Mouse (Mus musculus) layer of hippocampus, postnatal 36 days (tissue): ENCODE data around the gene Aldoc. TPM values are rescaled to one million over a fixed set of nuclear protein-coding genes. Genes with fewer than 3 reads are reported as not detected.

Source experiments
- DNase-seq, 2 experiments: peaks; one replicate each; pipeline ENCODE4 v3.0.0; 2022
- total RNA-seq, 2 experiments: library from RNA; stranded (reverse); gene quantifications; 2 replicates each; pipeline ENCODE4 v1.2.3; 2021

Aldoc gene
- total RNA-seq, 2 experiments from 2014 or later, result 781 to 864 TPM

DNA sequence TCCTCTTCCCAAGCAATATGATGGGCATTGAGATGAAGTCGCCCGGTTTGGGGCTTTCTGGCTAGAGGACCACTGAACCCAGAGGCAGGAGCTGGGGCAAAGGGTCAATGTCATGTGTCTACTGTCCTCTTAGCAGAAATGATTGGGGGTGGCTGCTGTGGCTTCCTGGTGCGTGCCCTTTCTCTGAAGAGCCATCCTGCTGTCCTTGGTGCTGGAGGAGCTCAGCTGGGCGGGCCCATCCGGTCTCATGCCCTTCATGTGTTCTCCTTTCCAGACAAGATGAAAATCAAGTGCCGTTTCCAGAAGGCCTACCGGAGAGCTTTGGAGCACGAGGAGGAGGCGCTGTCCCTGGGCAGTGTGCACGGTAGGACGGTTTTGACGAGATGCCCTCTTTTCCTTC, 9.9 kb downstream of the Aldoc start:
- DNase-seq, result no peak

DNA sequence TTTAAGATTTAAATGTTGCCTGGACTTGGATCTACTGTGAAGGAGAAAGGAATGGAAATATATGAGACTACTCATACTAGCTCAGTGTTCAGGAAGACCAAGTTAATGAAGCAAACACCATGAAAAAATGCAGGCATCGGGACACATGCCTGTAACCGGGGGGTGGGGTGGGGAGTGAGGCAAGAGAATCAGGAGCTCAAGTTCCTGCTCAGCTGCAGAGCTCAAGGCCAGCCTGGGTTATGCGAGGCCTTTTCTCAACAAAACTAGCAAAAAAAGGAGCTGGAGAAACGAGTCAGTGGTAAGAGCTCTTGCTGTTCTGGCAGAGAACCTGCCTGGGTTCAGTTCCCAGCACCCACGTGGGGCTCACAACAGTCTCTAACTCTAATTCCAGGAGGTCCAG, 11.2 kb downstream of the Aldoc start:
- DNase-seq, result no peak

DNA sequence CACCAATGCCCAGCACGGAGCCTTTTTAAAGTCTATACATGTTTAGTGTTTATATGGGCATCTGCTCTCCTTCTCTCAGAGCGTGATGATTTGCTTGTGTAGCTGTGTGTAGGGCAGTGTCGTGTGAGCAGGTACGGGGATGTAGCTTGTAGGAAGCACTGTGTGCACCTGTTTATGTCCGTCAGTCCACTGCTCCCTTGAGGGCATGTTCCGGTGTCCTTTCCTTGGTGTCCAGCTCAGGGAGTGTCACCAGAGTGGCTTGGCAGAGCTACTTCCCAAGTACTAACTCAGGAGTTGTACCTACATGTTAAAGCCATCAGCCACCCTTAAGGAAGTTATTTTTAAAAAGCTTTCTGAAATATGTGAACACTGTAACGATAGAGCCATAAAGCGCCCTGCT, 14.3 kb downstream of the Aldoc start:
- no peak for DNase-seq

DNA sequence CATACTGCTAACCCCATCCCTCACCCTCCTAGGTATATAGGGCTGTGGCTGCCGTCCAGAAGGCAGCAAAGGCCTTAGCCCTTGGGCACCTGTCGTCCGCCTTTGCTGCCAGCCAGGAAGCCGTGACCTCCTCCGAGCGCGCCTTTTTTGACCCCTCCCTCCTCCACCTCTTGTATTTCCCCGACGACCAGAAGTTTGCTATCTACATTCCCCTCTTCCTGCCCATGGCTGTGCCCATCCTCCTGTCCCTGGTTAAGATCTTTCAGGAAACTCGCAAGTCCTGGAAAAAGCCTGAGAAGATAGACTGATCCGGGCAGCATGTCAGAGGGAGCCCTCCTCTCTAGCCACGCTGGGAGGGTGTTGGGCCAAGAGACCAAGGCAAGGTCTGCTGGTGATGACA, 18.9 kb downstream of the Aldoc start:
- no peak for DNase-seq

DNA sequence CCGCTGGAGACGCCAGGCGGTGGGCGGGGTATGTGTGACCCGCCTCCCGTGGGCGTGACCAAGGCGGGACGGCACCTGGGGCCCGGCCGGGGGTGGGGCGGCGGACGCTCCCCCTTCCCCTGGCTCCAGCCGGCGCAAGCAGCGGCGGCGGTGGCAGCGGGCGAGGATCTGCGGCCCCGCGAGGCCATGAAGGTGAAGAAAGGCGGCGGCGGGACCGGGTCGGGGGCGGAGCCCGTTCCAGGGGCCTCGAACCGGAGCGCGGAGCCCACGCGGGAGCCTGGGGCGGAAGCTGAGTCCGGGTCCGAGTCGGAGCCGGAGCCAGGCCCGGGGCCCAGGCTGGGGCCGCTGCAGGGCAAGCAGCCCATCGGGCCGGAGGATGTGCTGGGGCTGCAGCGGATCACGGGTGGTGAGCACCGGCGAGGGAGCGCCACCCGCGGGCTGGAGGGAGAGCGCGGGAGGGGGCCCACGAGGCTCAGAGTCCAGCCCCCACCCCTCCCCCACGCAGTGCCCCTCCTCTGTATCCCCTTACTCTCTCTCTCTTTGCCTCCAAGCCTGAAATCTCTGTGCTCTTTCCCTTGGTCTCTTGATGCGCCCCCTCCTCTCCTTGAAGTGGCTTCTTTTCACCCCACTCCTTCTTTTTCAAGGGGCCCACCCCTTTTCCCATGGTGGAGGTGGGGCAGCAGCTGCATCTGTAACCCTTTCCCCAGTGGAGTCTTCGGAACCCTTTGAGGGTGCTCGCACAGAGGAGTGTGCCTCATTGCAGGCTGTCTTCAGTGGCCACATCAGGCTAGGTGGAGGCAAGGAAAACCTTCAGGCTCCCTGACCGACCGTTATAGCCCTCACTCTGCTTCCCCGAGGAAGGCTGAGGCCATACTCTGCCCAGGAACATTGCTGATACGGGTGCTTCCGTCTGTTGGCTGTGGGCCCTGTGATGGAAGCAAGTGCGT, 20.9 kb downstream of the Aldoc start, which contains the start of gene Unc119:
Gene Unc119, plus strand, starts transcription at position 102 of the 947 bp plus-strand sequence.
- peak; percentile 75 to 77 for DNase-seq

DNA sequence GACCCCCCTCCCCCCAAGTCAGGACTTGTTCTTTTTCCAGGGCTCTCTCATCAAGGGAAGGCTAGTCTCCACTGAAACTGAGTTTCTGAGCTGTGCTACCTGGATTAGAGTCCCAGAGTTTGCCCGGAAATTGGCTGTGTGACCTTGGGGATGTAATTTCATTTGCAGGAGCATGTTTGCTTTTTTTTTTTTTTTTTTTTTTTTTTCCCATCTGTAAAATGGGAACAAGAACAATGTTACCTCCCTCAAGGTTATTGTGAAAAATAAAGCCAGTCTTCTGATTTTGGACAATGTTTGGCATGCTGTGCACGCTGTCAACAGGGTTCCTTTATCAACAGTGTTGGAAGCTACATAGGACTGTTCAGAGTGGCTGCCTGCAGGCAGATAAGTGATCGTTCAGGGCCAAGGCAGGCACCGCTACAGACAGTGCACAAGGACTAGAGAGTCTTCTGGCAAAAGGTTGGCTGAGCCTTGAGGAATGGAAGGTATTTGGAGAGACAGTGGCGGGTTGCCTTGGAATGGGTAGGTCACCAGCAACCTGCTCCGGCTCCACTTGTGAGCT, 21.6 kb downstream of the Aldoc start:
- no peak for DNase-seq

DNA sequence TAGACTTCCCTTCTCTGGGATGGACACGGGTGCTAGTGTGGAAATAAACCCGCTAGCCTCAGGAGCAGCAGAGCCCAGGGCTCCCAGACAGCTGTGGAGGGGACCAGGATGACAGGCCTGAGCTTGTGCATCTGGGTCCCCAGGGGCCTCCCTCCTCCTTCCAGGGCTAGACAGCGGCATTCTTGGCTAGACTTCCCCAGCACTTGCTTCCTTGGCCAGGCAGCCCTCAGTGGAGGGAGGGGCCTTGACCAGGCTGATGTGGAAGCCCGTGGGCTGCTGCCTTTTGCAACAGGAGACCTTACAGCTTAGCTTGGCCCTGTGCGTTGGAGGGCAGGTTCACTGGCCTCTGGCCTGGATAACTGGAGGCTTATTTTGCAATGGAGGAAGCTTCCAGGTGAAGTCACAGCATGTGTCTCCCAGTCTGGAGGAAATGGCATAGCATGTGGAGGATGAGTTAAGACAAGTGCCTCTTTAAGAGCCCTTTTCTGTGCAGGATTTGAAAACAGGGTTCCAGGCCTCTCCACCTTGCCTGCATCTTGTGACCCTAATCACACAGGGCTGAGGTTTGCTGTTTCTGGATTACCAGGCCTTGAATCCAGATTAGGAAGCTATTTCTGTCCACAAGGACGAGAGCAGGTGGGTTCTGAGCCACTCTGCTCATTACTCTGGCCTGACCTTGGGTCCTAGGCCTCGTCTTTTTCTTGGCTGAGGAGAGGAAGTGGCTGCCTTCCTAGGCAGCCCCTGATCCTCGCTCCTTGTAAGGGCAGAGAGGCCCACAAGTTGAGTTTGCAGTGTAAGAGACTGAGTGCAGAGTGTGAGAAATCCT, 22.3 kb downstream of the Aldoc start:
- DNase-seq, result no peak

DNA sequence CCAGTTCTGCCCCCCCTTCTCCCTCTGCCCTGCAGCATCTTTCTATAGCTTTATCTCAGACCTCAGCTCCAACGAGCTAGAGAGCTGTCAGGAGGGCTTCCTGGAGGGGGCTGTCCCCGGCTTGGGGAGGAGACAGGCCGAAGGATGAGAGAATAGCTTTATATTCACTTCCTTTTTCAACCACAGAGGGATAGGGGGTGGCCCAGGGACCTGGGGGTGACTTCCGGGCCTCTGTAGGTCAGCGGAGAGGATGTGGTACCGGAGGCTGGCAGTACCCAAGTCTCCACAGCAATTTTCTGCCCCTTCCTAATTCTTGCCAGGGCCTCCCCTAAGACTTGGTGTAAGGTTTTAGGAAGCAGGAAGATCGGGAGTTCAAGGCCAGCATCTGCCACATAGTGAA, 23.0 kb downstream of the Aldoc start:
- DNase-seq, result no peak

DNA sequence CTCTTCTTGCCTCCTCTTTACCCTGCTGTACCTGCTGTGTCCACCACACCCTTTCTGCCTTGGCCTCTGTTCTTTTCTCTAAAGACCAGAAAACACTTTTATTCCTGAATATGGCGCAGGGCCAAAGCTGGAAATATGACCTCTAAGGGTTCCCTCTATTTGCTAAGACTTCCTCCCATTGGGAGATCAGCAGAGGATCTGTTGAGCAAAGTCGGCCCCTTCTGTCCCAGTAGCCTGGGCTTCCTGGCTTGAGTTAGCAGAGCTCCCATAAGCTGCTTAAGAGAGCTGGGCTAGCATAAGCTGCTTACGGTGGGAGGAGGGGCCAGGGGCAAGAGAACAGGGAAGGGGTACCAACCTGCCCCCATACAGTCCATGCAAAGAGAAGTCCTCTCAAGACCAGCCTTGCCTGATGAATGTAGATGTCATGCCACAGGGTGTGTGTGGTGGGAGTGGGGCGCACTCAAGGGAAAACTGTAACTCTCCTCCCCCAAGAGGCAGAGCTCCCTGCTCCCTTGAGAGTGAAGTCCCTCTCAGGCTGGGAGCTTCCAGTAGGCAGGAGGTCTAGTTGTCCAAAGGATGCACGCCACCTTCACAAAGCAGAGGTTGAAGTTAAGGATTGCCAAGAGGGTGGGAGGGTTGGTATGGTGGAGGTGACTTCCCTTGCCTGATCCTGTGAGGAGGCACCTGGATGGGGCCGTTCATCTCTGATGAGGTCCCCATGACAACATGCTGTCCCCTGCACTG, 23.7 kb downstream of the Aldoc start:
- no peak for DNase-seq

DNA sequence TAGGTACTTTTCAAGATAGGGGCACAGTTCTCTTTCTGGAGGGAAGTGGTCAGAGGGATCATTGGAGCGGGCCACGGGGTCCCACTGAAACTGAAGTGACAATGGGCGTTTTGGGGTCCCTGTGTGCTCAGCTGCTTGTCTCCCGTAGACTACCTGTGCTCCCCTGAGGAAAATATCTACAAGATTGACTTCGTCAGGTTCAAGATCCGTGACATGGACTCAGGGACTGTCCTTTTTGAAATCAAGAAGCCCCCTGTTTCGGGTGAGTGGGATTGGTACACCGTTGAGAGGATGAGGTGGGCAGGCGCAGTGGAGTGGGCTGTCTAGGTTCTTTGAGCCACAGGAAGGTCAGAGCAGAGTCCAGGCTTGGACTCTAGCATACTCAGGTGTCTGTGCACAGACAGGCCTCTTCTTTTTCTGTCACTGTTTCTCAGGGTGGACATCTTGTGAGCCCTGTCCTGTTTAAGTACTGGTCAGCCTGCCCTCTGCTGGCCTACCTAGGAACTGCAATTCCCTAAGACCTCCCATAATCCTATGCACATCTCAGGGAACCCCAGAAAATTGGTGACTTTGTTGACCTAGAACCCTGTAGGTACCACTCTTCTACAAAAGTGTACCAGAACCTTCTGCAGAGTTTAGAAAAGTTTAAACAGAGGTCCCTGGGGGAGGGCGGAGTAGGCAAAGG, 24.4 kb downstream of the Aldoc start:
- no peak for DNase-seq

DNA sequence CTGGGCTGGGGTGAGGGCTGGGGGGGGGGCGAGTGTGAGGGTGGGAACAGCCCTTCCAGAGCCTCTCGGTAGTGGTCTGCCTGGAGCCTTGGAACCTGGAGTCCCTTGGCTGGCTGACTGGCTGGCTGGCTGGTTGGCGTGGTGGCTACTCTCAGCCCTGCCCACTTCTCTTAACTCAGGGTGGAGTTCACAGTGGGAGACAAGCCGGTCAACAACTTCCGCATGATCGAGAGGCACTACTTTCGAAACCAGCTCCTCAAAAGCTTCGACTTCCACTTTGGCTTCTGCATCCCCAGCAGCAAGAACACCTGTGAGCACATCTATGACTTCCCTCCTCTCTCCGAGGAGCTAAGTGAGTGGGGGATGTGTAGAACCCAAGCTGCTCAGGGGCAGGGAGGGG, 25.1 kb downstream of the Aldoc start:
- no peak for DNase-seq

DNA sequence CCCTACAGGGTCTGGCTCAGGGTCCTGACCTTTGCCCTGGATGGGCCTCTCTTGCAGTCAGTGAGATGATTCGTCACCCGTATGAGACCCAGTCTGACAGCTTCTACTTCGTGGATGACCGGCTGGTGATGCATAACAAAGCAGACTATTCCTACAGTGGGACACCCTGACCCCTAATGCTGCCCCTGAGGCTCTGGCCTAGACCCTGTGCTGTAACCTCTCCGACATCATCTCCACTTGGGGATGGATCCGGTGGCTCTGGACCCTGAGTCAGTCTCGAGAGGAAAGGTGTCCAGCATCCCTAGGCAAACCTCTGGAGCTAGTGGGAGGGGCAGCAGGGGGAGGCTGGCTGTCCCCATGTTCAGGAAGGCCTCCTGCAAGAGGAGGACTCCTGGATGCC, 25.7 kb downstream of the Aldoc start:
- no peak for DNase-seq

DNA sequence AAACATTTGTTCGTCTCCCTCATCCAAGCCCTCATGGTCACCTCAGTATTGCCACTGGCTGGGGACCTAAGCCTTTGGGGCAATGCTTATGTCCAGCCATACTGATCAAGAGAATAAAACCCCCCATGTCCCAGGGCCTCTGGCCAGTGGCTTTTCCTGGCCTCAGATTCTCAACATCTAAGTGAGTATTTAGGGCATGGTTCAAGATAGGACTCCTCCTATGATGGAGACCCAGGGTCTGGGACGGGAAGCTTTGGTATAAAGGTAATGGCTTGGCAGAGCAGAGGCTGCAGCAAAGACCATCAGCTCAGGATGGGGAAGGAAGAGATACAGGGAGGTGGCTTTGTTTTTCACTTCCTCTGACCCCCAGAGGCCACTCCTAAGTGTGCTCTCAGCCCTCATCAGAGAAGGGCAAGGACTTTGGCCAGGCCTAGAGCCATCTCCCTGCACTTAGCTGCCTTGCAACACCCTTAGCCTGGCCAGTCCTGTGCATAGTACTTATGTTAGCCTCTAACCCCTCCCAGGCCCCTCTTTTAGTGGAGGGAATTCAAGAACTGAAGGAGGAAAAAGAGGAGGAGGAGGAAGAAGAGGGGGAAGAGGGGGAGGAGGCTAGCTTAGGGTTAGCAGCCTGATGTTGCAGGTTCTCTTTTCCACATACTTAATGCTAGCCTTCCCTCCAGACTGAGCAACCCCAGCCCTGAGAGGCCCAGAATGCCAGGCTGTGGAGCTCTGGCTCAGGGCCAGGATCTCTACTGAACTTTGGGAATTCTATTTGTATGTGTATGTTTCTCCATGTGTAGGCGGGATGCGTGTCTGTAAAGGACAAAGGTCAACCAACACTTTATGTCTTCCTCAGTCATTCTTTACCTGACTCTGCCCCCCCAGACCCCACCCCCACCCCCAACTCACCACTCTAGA, 26.9 kb downstream of the Aldoc start:
- DNase-seq, result no peak

DNA sequence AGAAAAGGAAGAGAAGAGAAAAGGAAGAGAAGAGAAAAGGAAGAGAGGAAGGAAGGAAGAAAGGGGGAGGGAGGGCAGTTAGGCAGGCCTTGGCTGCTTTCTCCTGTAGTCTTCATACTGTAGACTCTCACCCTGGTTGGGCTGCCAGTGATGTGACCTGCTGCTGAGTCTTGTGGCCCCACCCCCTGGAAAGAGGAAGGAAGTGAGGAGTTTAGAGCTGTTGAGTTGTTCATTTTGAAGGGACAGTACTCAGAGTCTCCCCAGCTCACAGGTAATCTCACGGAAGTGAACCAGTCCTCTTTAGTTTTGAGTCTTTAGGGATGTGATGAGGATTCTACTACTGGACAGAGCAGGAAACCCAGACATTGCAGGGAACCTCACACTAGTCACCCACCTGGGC, 30.3 kb downstream of the Aldoc start:
- DNase-seq, result no peak

DNA sequence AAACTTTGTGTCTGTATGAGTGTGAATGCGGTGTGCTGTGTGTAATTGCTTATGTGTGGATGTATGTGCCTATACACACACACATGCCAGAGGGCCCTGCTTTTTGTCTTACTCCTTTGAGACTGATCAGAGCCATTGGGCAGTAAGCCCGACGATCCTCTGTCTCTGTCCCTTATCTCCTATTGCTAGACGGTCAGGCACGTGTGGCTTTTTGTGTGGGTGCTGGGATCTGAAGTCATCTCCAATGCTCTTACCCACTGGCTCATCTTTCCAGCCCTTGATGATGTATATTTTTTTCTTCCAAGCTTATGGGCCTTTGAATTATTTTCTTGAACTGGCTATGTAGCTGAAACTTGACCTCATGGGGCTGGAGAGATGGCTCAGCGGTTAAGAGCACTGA, 32.1 kb downstream of the Aldoc start:
- DNase-seq, result no peak

DNA sequence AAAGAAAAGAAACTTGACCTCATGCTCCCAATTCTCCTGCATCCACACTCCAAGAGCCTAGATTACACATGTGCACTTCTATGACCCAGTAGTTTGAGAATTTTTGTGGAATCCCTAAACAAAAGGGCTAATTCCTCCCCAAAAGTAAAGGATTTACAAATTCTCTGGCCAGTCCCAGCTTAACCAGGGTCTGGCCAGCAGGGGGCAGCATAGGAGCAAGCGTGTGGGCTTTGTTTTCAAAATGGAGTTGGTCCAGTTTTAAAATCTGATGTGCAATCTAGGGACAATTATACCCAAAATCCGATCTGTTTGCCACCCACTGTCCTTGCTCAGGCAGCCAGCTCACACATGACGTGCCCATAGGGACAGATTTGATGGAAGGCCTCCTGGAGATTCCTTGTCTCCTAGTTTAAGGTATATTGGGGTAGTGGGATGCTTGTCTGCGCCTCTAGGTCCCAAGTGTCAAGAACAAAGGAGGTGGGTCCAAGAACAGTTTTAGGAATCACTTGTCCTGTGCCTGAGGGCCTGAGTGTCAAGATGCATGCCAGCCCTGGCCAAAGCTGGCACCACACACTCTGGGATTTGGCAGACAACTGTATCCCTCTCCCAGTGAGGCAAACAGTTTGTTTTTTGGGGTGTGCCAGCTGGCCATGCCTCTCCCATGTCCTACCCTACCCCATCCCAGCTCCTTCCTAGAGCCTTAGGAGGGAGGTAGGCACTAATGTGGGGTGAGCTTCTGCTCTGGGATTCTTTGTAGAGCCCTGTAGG, 32.9 kb downstream of the Aldoc start:
- DNase-seq, result peak; percentile 51 to 67

DNA sequence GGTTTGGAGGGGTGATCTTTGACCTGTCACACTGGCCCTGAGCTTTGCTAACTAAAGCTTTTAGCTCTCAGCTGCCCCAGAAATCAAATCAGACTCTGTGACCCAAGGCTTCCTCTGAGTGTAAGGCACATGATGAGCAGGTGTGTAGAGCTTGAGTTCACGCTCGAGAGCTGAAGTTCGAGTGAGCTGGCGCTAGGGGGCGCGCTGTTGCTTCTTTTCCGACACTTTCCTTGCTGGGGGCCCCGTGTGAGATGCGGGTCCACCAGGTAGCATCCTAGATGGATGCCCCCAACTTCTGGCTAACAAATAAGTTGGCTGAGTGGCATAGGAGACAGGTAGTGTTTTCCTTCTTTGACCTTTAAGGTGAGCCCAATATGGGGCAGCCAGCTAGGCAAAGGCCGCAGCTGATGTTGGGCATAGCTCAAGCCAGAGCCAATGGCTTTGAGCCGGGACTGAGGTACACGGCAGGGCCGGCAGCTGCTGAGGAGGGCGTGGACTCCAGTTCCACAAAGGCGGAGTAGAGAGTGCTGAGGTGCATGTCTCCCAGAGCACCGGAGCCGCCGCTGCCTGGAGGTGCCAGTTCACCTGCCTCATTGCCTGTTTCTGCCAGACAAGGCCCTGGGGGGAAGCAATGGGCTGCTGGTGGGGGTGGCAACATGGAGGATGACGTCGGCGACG, 35.7 kb downstream of the Aldoc start:
- DNase-seq, result no peak

DNA sequence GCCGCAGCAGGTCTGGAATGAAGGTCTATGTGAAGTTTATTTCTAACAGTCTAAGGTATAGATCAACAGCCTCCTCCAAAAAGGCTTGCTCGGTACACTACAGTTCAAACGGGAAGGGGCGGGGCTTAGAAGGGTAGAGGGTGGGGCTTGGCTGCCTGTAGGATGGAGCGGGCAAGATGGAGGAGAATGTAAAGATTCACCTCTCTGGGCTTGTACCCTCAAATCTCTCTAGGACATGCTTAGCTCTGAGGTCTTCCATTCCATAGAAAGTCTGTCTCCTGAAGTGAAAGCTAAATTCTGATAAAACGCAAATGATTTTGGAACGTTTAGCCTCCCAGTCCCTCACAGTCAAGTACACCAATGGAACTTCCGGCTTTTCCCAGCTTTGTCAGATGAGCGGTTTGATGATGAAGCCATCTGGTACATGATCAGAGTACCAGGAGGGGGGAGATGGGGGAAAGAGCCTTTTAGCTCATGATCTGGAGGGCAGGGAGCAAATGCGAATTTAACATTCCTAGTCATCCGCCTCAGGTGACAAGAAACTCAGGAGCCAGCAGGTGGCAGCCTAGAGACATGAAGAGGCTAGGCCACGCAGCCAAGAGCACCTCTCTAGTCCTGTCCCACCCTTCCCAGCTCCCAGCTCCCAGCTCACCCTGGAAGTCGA, 37.5 kb downstream of the Aldoc start:
- DNase-seq, result peak; percentile 64 to 67

DNA sequence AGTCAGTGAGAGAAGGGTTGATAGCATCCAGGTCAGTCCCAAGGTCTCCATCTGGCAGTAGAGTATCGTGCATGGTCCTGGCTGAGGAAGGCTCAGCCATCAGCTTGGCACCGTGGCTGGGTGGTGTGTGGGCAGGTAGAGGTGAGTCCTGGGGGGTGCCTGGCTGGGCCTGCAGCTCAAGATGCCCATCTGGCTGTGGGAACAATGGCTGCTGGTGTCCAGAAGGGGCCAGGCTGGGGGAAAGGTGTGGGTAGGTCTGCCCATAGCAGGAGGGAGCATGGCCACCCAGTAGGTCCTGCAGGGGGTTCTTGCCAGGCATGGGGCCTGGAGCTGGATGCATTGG, 38.0 kb downstream of the Aldoc start:
- no peak for DNase-seq
